ENCODE assay signal across 10 mouse cellular contexts in genomic region chr16:96156019-96156418, GRCm38 (mm10). TPM values are rescaled to one million over a fixed set of nuclear protein-coding genes. Genes with fewer than 3 reads are reported as not detected.
DNase-seq lines count a peak whose midpoint lies in the region; TF ChIP-seq lines count a peak whose summit lies in the region.
"Had no signal": no experiment of that assay in that cellular context is flagged by ENCODE, and none has a peak within 500 bp of the region (broad histone marks: within the 10 kb centered on the region; RNA-seq: fewer than 3 reads in every experiment).

No protein-coding gene starts in this region.

- peak; percentile 52 for DNase-seq in cerebellum, postnatal 10 days
- DNase-seq in cerebellum, postnatal 36 days = no peak
- peak; percentile 53 for DNase-seq in brain, embryonic 14.5 days (ENCODE audit: low read depth)
- DNase-seq in layer of hippocampus, adult 9-10 months (ENCODE audit: low spot score) = peak; percentile 56
- peak; percentile 67 to 78 for DNase-seq in right cerebral cortex, adult 2 months (ENCODE audit: low spot score in 2 of 2)
- DNase-seq in gastrocnemius, postnatal 36 days = no peak
- no peak for DNase-seq in gastrocnemius, postnatal 10 days
- DNase-seq in neural tube, embryonic 10.5 days (ENCODE audit: extremely low spot score, low spot score) = no peak
- DNase-seq: kidney, adult 9 months had no signal

- intact Hi-C loops in gastrocnemius, postnatal 36 days (cut with DNase I) = no loop called here

- no peak for TF ChIP-seq CTCF in brain, embryonic 14.5 days (IDR thresholded peaks at IDR 0.05; ENCODE audit: borderline replicate concordance, extremely low read depth, insufficient read depth, insufficient read length)

- TF ChIP-seq POLR2A in brain, embryonic 14.5 days (IDR thresholded peaks at IDR 0.05; ENCODE audit: borderline replicate concordance, extremely low read depth, insufficient read depth, insufficient read length, poor library complexity, severe bottlenecking) = no peak

RNA-seq across cellular contexts. Expression of gene Wrb, which starts 10.8 kb away (rescaled TPM):
- 151 and 176 TPM in 2 replicates for polyA plus RNA-seq in brain, embryonic 14.5 days (2012; rRNA removed)
- total RNA-seq in gastrocnemius, postnatal 36 days (2021) = 10 to 100 TPM in 1 of 2 experiments, 1 to 10 TPM in 1; 8.8 to 10.3 TPM
- total RNA-seq in gastrocnemius, postnatal 10 days (2021) = 10 to 100 TPM in 1 of 2 experiments, 1 to 10 TPM in 1; 9.6 to 12.1 TPM

RNA-seq across cellular contexts. Expression of gene Hmgn1, which starts 28.5 kb away (rescaled TPM):
- 280 and 336 TPM in 2 replicates for polyA plus RNA-seq in brain, embryonic 14.5 days (2012; rRNA removed)
- 10 to 100 TPM; 23.7 to 35.1 TPM for total RNA-seq in gastrocnemius, postnatal 36 days (2021)
- 100 to 1,000 TPM in 1 of 2 experiments, 10 to 100 TPM in 1; 89.4 to 103 TPM for total RNA-seq in gastrocnemius, postnatal 10 days (2021)

RNA-seq across cellular contexts. Expression of gene Lca5l, which starts 36.1 kb away (rescaled TPM):
- polyA plus RNA-seq in brain, embryonic 14.5 days (2012; rRNA removed) = 1.4 and 2.8 TPM in 2 replicates
- total RNA-seq in gastrocnemius, postnatal 36 days (2021) = under 1 TPM; 0.48 to 0.62 TPM
- 1 to 10 TPM; 1.2 to 1.5 TPM for total RNA-seq in gastrocnemius, postnatal 10 days (2021)
- total RNA-seq: granulocyte monocyte progenitor cell, adult 5-6 weeks had no signal

RNA-seq across cellular contexts. Expression of gene Sh3bgr, which starts 44.2 kb away (rescaled TPM):
- 1.0 and 2.9 TPM in 2 replicates for polyA plus RNA-seq in brain, embryonic 14.5 days (2012; rRNA removed)
- 1,000 to 10,000 TPM in 1 of 2 experiments, 100 to 1,000 TPM in 1; 882 to 1,236 TPM for total RNA-seq in gastrocnemius, postnatal 36 days (2021)
- total RNA-seq in gastrocnemius, postnatal 10 days (2021) = 100 to 1,000 TPM; 810 to 907 TPM
- total RNA-seq: granulocyte monocyte progenitor cell, adult 5-6 weeks had no signal

Comparison
In these comparisons a context has a peak if more than half of its experiments do, and no peak if none do; other contexts are left out.
1. DNase-seq: peak in cerebellum, postnatal 10 days (2 of 2), brain, embryonic 14.5 days (single experiment), layer of hippocampus, adult 9-10 months (single experiment) and right cerebral cortex, adult 2 months (2 of 2); none in cerebellum, postnatal 36 days (0 of 2), gastrocnemius, postnatal 36 days (0 of 2), gastrocnemius, postnatal 10 days (single experiment) and neural tube, embryonic 10.5 days (single experiment).